Mouse (Mus musculus) 416B (cell line): ENCODE measurements around the gene Oard1.

ENCODE experiments used
- DNase-seq: peaks from one replicate; pipeline ENCODE4 v3.0.0; 2011; ENCODE audit warnings: low read depth

Oard1 gene

GRCm38 (mm10) chr17:48408526-48409291, 1.1 kb upstream of the Oard1 start:
- peak; percentile 85 for DNase-seq

GRCm38 (mm10) chr17:48410299-48410785, 528 bp downstream of the Oard1 start:
- no peak for DNase-seq

GRCm38 (mm10) chr17:48411241-48411640, 1.4 kb downstream of the Oard1 start:
- DNase-seq = no peak

GRCm38 (mm10) chr17:48416011-48416410, 6.2 kb downstream of the Oard1 start:
- DNase-seq = peak; percentile 72

- peak; percentile 77 for DNase-seq
Measured at GRCm38 (mm10) chr17:48416425-48417195, 6.8 kb downstream of the Oard1 start.

- no peak for DNase-seq
Measured at GRCm38 (mm10) chr17:48417521-48417920, 7.7 kb downstream of the Oard1 start.

- peak; percentile 89 for DNase-seq
Measured at GRCm38 (mm10) chr17:48418174-48418573, 8.4 kb downstream of the Oard1 start.

GRCm38 (mm10) chr17:48418781-48419180, 9.0 kb downstream of the Oard1 start:
- DNase-seq = no peak

GRCm38 (mm10) chr17:48419571-48419970, 9.8 kb downstream of the Oard1 start:
- DNase-seq = peak; percentile 51

- no peak for DNase-seq
Measured at GRCm38 (mm10) chr17:48424237-48424636, 14.4 kb downstream of the Oard1 start.

GRCm38 (mm10) chr17:48425823-48426612, 16.2 kb downstream of the Oard1 start:
- peak; percentile 58 for DNase-seq

- no peak for DNase-seq
Measured at GRCm38 (mm10) chr17:48426991-48427750, 17.4 kb downstream of the Oard1 start.

GRCm38 (mm10) chr17:48427852-48428530, 18.2 kb downstream of the Oard1 start:
- peak; percentile 59 for DNase-seq

- no peak for DNase-seq
Measured at GRCm38 (mm10) chr17:48430394-48430793, 20.6 kb downstream of the Oard1 start.

- DNase-seq = no peak
Measured at GRCm38 (mm10) chr17:48431054-48431453, 21.2 kb downstream of the Oard1 start.

GRCm38 (mm10) chr17:48432158-48432980, 22.6 kb downstream of the Oard1 start, which contains the start of gene Apobec2:
Gene Apobec2, minus strand, starts transcription at chr17:48432930.
- no peak for DNase-seq

GRCm38 (mm10) chr17:48433006-48433655, 23.3 kb downstream of the Oard1 start:
- DNase-seq = no peak

- peak; percentile 50 for DNase-seq
Measured at GRCm38 (mm10) chr17:48433689-48434330, 24.0 kb downstream of the Oard1 start.

GRCm38 (mm10) chr17:48434479-48434878, 24.7 kb downstream of the Oard1 start:
- DNase-seq = no peak
